Mouse (Mus musculus): ENCODE measurements around the gene Stau1.

The Stau1 gene

GRCm38 (mm10) chr2:166983351-166983894, 12.7 kb downstream of the Stau1 start:
- DNase-seq: no peak

- no peak for DNase-seq
Measured at GRCm38 (mm10) chr2:166980161-166980560, 15.9 kb downstream of the Stau1 start.

GRCm38 (mm10) chr2:166977490-166977889, 18.6 kb downstream of the Stau1 start:
- DNase-seq: no peak

- peak; percentile 18 to 27 for DNase-seq
Measured at GRCm38 (mm10) chr2:166976356-166976755, 19.7 kb downstream of the Stau1 start.

GRCm38 (mm10) chr2:166974177-166974872, 21.8 kb downstream of the Stau1 start:
- DNase-seq: no peak

GRCm38 (mm10) chr2:166973153-166973552, 22.9 kb downstream of the Stau1 start:
- DNase-seq: no peak

GRCm38 (mm10) chr2:166964773-166965172, 31.3 kb downstream of the Stau1 start:
- no peak for DNase-seq

GRCm38 (mm10) chr2:166963257-166963656, 32.8 kb downstream of the Stau1 start:
- DNase-seq: no peak

- DNase-seq: peak in 1 of 2 experiments; percentile 15
Measured at GRCm38 (mm10) chr2:166960648-166961330, 35.3 kb downstream of the Stau1 start.

GRCm38 (mm10) chr2:166956805-166957204, 39.3 kb downstream of the Stau1 start:
- peak in 1 of 2 experiments; percentile 65 for DNase-seq

GRCm38 (mm10) chr2:166952151-166952550, 43.9 kb downstream of the Stau1 start:
- no peak for DNase-seq

- no peak for DNase-seq
Measured at GRCm38 (mm10) chr2:166950853-166951648, 45.0 kb downstream of the Stau1 start.

- no peak for DNase-seq
Measured at GRCm38 (mm10) chr2:166948936-166949335, 47.2 kb downstream of the Stau1 start.

- DNase-seq: no peak
Measured at GRCm38 (mm10) chr2:166948246-166948645, 47.9 kb downstream of the Stau1 start.

- no peak for DNase-seq
Measured at GRCm38 (mm10) chr2:166945456-166945855, 50.6 kb downstream of the Stau1 start.

- DNase-seq: no peak
Measured at GRCm38 (mm10) chr2:166944346-166944745, 51.8 kb downstream of the Stau1 start.

- no peak for DNase-seq
Measured at GRCm38 (mm10) chr2:166943146-166943545, 53.0 kb downstream of the Stau1 start.

GRCm38 (mm10) chr2:166936166-166936565, 59.9 kb downstream of the Stau1 start:
- no peak for DNase-seq

GRCm38 (mm10) chr2:166935582-166935981, 60.5 kb downstream of the Stau1 start:
- DNase-seq: peak; percentile 30 to 74

GRCm38 (mm10) chr2:166934416-166934815, 61.7 kb downstream of the Stau1 start:
- no peak for DNase-seq

GRCm38 (mm10) chr2:166933943-166934342, 62.2 kb downstream of the Stau1 start:
- no peak for DNase-seq

- DNase-seq: no peak
Measured at GRCm38 (mm10) chr2:166923971-166924370, 72.1 kb downstream of the Stau1 start.

GRCm38 (mm10) chr2:166910536-166910935, 85.6 kb downstream of the Stau1 start:
- no peak for DNase-seq

Measured in lung, adult 18-20 months (tissue).